Mouse (Mus musculus): ENCODE measurements around the gene Pus1.

- no peak for TF ChIP-seq CTCF (IDR thresholded peaks at IDR 0.05; ENCODE audit: insufficient read depth, low read length)
- TF ChIP-seq POLR2A (IDR thresholded peaks at IDR 0.05; ENCODE audit: borderline replicate concordance, extremely low read depth, low read depth, low read length): peak; percentile 96
Measured at GRCm38 (mm10) chr5:110809667-110810325, 29.3 kb upstream of the Pus1 start, which contains the start of gene Ulk1.

Measured in lung, adult 2 months (tissue).